Mouse (Mus musculus): ENCODE results near the gene Gm11127. TPM values are rescaled to one million over a fixed set of nuclear protein-coding genes. Genes with fewer than 3 reads are reported as not detected.

Gene Gm11127
- polyA plus RNA-seq, 1 experiment, result 179 TPM

GRCm38 (mm10) chr17:36028879-36029619 is 29.1 kb downstream of the Gm11127 start:
- Histone ChIP-seq H3K27me3 (ENCODE audit: control insufficient read depth, insufficient read depth, low read length) (no peaks in the 10 kb centered on the region), H3K27ac (ENCODE audit: insufficient read depth, low read depth, low read length) (no peak overlapping the region), H3K4me3 (ENCODE audit: low read depth, low read length) (no peak overlapping the region), H3K36me3 (ENCODE audit: control insufficient read depth, insufficient read depth, low read length) (peaks cover 9% of the 10 kb centered on the region), H3K4me1 (ENCODE audit: control insufficient read depth, insufficient read depth, insufficient read length, low read length) (peaks cover 6% of the 10 kb centered on the region)
- WGBS, result 90% methylated on average over 7 of the region's 7 CpGs
- TF ChIP-seq CTCF (IDR thresholded peaks at IDR 0.05; ENCODE audit: extremely low read depth, insufficient read length, insufficient replicate concordance, low read depth, low read length) (no peak), POLR2A (IDR thresholded peaks at IDR 0.05; ENCODE audit: low read depth, low read length) (no peak)

GRCm38 (mm10) chr17:36027663-36028062 is 30.5 kb downstream of the Gm11127 start:
- 84% methylated on average over 4 of the region's 4 CpGs for WGBS
- Histone ChIP-seq H3K36me3 (ENCODE audit: control insufficient read depth, insufficient read depth, low read length) (peaks cover 9% of the 10 kb centered on the region), H3K4me1 (ENCODE audit: control insufficient read depth, insufficient read depth, insufficient read length, low read length) (peaks cover 16% of the 10 kb centered on the region), H3K27me3 (ENCODE audit: control insufficient read depth, insufficient read depth, low read length) (no peaks in the 10 kb centered on the region), H3K4me3 (ENCODE audit: low read depth, low read length) (no peak overlapping the region), H3K27ac (ENCODE audit: insufficient read depth, low read depth, low read length) (no peak overlapping the region)
- no peak for TF ChIP-seq CTCF (IDR thresholded peaks at IDR 0.05; ENCODE audit: extremely low read depth, insufficient read length, insufficient replicate concordance, low read depth, low read length)
- TF ChIP-seq POLR2A (IDR thresholded peaks at IDR 0.05; ENCODE audit: low read depth, low read length), result no peak

GRCm38 (mm10) chr17:36025901-36026300 is 32.3 kb downstream of the Gm11127 start:
- Histone ChIP-seq H3K4me3 (ENCODE audit: low read depth, low read length) (no peak overlapping the region), H3K36me3 (ENCODE audit: control insufficient read depth, insufficient read depth, low read length) (peaks cover 7% of the 10 kb centered on the region), H3K27ac (ENCODE audit: insufficient read depth, low read depth, low read length) (no peak overlapping the region), H3K4me1 (ENCODE audit: control insufficient read depth, insufficient read depth, insufficient read length, low read length) (peaks cover 20% of the 10 kb centered on the region), H3K27me3 (ENCODE audit: control insufficient read depth, insufficient read depth, low read length) (no peaks in the 10 kb centered on the region)
- 91% methylated on average over 4 of the region's 4 CpGs for WGBS
- TF ChIP-seq POLR2A (IDR thresholded peaks at IDR 0.05; ENCODE audit: low read depth, low read length) (no peak), CTCF (IDR thresholded peaks at IDR 0.05; ENCODE audit: extremely low read depth, insufficient read length, insufficient replicate concordance, low read depth, low read length) (no peak)

GRCm38 (mm10) chr17:36025197-36025596 is 33.0 kb downstream of the Gm11127 start:
- Histone ChIP-seq H3K27ac (ENCODE audit: insufficient read depth, low read depth, low read length) (no peak overlapping the region), H3K4me3 (ENCODE audit: low read depth, low read length) (no peak overlapping the region), H3K27me3 (ENCODE audit: control insufficient read depth, insufficient read depth, low read length) (no peaks in the 10 kb centered on the region), H3K36me3 (ENCODE audit: control insufficient read depth, insufficient read depth, low read length) (peaks cover 4% of the 10 kb centered on the region; the same call in 1 of the 2 replicates), H3K4me1 (ENCODE audit: control insufficient read depth, insufficient read depth, insufficient read length, low read length) (peaks cover 20% of the 10 kb centered on the region)
- no peak for TF ChIP-seq POLR2A (IDR thresholded peaks at IDR 0.05; ENCODE audit: low read depth, low read length)
- 91% methylated on average over 5 of the region's 5 CpGs for WGBS

DNA sequence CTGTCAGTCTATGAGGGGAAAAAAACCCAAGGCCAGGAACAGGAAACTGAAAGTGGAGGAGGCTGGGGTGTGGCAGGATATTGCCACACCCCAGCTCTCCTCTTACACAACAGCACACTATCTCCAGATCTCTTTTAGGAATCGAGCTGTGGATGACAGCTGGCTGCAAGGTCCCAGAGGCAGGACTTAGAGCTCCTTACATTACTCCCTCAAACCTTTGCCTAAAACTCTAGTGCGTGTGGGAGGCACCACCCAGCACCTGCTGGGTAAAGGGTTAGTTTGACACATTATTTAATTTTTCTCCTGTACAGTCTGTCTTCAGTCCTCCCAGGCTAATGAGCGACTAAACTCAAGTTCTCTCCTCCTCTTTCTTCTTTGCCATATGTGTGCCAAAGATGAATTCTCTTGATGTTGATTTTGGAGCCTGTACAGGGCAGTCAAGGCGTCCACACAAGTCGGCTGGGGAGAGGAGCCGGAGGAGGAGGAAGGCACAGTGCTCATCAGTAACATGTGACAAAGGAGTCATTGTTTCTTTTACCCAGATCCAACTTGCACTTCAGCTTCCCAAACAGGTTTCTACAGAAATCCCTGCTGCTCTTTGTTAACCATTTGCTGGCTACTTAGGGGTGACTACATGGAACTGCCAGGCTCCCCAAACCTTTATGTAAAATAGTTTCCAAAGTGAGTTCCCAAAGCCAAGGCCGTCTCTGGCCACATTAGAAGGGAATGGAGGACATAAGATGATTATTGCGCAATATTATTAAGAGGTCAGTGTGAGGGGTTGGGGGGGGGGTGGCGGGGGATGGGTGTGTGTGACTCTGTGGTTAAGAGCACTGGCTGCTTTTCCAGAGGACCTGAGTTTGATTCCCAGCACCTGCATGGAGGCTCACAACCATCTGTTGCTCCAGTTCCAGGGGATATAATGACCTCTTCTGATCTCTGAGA is 34.2 kb downstream of the Gm11127 start:
- peaks cover 22% of the 10 kb centered on the region for H3K4me1 ChIP-seq (ENCODE audit: control insufficient read depth, insufficient read depth, insufficient read length, low read length)
- H3K4me3 ChIP-seq (ENCODE audit: low read depth, low read length), result no peak overlapping the region
- TF ChIP-seq POLR2A (IDR thresholded peaks at IDR 0.05; ENCODE audit: low read depth, low read length) (no peak; the same call in 1 of the 2 replicates), CTCF (IDR thresholded peaks at IDR 0.05; ENCODE audit: extremely low read depth, insufficient read length, insufficient replicate concordance, low read depth, low read length) (no peak)
- H3K36me3 ChIP-seq (ENCODE audit: control insufficient read depth, insufficient read depth, low read length), result no peaks in the 10 kb centered on the region
- H3K27ac ChIP-seq (ENCODE audit: insufficient read depth, low read depth, low read length), result peak overlapping the region; percentile 88
- WGBS, result 38% methylated on average over 9 of the region's 9 CpGs
- H3K27me3 ChIP-seq (ENCODE audit: control insufficient read depth, insufficient read depth, low read length), result no peaks in the 10 kb centered on the region

DNA sequence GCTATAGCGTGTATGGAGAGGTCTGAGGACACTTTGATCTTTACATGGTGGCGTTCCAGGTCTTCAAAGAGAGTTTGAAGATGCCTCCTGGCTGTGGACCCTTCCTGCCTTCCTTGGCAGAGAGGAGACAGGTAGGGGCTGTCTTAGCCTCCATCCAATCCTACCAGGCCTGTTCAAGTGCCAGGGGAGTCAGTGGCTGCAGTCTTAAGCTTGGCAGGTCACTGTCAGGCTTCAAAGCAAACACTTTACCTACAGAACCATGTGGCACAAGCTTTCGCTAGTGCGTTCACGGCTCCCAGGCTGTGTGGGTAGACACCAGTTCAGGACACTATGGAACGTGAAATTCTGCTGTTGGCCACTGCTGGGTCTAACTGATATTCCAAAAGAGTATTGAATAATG is 35.2 kb downstream of the Gm11127 start:
- H3K36me3 ChIP-seq (ENCODE audit: control insufficient read depth, insufficient read depth, low read length), result no peaks in the 10 kb centered on the region
- peaks cover 22% of the 10 kb centered on the region for H3K4me1 ChIP-seq (ENCODE audit: control insufficient read depth, insufficient read depth, insufficient read length, low read length)
- no peaks in the 10 kb centered on the region for H3K27me3 ChIP-seq (ENCODE audit: control insufficient read depth, insufficient read depth, low read length)
- 92% methylated on average over 6 of the region's 6 CpGs for WGBS
- no peak for TF ChIP-seq CTCF (IDR thresholded peaks at IDR 0.05; ENCODE audit: extremely low read depth, insufficient read length, insufficient replicate concordance, low read depth, low read length)
- no peak for TF ChIP-seq POLR2A (IDR thresholded peaks at IDR 0.05; ENCODE audit: low read depth, low read length)
- H3K4me3 ChIP-seq (ENCODE audit: low read depth, low read length), result no peak overlapping the region
- H3K27ac ChIP-seq (ENCODE audit: insufficient read depth, low read depth, low read length), result peak overlapping the region; percentile 62

- Histone ChIP-seq H3K4me1 (ENCODE audit: control insufficient read depth, insufficient read depth, insufficient read length, low read length) (peaks cover 22% of the 10 kb centered on the region), H3K27me3 (ENCODE audit: control insufficient read depth, insufficient read depth, low read length) (no peaks in the 10 kb centered on the region), H3K4me3 (ENCODE audit: low read depth, low read length) (no peak overlapping the region), H3K27ac (ENCODE audit: insufficient read depth, low read depth, low read length) (no peak overlapping the region), H3K36me3 (ENCODE audit: control insufficient read depth, insufficient read depth, low read length) (no peaks in the 10 kb centered on the region)
- TF ChIP-seq POLR2A (IDR thresholded peaks at IDR 0.05; ENCODE audit: low read depth, low read length) (no peak), CTCF (IDR thresholded peaks at IDR 0.05; ENCODE audit: extremely low read depth, insufficient read length, insufficient replicate concordance, low read depth, low read length) (no peak)
- WGBS, result 95% methylated on average over 9 of the region's 9 CpGs
Measured at GRCm38 (mm10) chr17:36022098-36022497, 36.1 kb downstream of the Gm11127 start.
